Mouse (Mus musculus): ENCODE results near the gene Srebf1.

GRCm38 (mm10) chr11:60208712-60209111, 13.7 kb downstream of the Srebf1 start:
- TF ChIP-seq CTCF (conservative IDR thresholded peaks at IDR 0.05 in 1 of 2, IDR thresholded peaks at IDR 0.05 in 1 of 2; ENCODE audit: low read depth in 2 of 2, low read length in 2 of 2) (no peak), TCF12 (IDR thresholded peaks at IDR 0.05; ENCODE audit: low read depth, low read length) (no peak), UBTF (IDR thresholded peaks at IDR 0.05; ENCODE audit: low read depth, low read length) (no peak), USF1 (IDR thresholded peaks at IDR 0.05; ENCODE audit: low read depth, low read length) (no peak)

Data from CH12.LX (cell line).